Mouse (Mus musculus) forebrain, embryonic 12.5 days (tissue): Measurements from ENCODE around the gene Brap. TPM values are rescaled to one million over a fixed set of nuclear protein-coding genes. Genes with fewer than 3 reads are reported as not detected.

Experiments
- ATAC-seq: fragments of 200-750 bp; cut with Nextera tagmentation; 2 replicates; pipeline ENCODE4 v1.8.0; 2017; ENCODE audit warnings: moderate TSS enrichment; ENCODE audit not compliant: low FRiP score
- H3K27ac ChIP-seq: fragments of 300-500 bp; sonication (generic); 2 replicates; pipeline ENCODE4 v1.5.1; 2016; ENCODE audit warnings: mild to moderate bottlenecking
- H3K27me3 ChIP-seq: fragments of 300-500 bp; sonication (generic); 2 replicates; pipeline ENCODE4 v1.6.1; 2016; ENCODE audit warnings: mild to moderate bottlenecking
- H3K36me3 ChIP-seq: fragments of 300-500 bp; sonication (generic); replicated peaks from 2 replicates; pipeline ENCODE4 v1.6.1; 2016; ENCODE audit warnings: mild to moderate bottlenecking
- H3K4me1 ChIP-seq: fragments of 300-500 bp; sonication (generic); 2 replicates; pipeline ENCODE4 v1.6.1; 2016
- H3K4me2 ChIP-seq: fragments of 300-500 bp; sonication (generic); 2 replicates; pipeline ENCODE4 v1.6.1; 2016; ENCODE audit warnings: mild to moderate bottlenecking, moderate library complexity
- H3K4me3 ChIP-seq: fragments of 300-500 bp; sonication (generic); replicated peaks from 2 replicates; pipeline ENCODE4 v1.5.1; 2016; ENCODE audit warnings: mild to moderate bottlenecking
- H3K9ac ChIP-seq: fragments of 300-500 bp; sonication (generic); 2 replicates; pipeline ENCODE4 v1.6.1; 2016; ENCODE audit warnings: mild to moderate bottlenecking
- H3K9me3 ChIP-seq: fragments of 300-500 bp; sonication (generic); 2 replicates; pipeline ENCODE4 v1.6.1; 2016
- WGBS: fragments of 180-500 bp; shearing (Covaris S2); methylation state at CpG from one replicate; pipeline ENCODE4 v1.1.7; 2016; 5-methylcytosine and 5-hydroxymethylcytosine counted together
- polyA plus RNA-seq: library from polyadenylated mRNA; unstranded; fragments of >200 nt; fragmentation: Nextera tagmentation; extraction: Ambion mirVana; gene quantifications from 2 replicates; pipeline ENCODE4 v1.2.1, GENCODE M21; 2016

Brap gene
- polyA plus RNA-seq, 1 experiment from 2014 or later: 45.2 TPM

DNA sequence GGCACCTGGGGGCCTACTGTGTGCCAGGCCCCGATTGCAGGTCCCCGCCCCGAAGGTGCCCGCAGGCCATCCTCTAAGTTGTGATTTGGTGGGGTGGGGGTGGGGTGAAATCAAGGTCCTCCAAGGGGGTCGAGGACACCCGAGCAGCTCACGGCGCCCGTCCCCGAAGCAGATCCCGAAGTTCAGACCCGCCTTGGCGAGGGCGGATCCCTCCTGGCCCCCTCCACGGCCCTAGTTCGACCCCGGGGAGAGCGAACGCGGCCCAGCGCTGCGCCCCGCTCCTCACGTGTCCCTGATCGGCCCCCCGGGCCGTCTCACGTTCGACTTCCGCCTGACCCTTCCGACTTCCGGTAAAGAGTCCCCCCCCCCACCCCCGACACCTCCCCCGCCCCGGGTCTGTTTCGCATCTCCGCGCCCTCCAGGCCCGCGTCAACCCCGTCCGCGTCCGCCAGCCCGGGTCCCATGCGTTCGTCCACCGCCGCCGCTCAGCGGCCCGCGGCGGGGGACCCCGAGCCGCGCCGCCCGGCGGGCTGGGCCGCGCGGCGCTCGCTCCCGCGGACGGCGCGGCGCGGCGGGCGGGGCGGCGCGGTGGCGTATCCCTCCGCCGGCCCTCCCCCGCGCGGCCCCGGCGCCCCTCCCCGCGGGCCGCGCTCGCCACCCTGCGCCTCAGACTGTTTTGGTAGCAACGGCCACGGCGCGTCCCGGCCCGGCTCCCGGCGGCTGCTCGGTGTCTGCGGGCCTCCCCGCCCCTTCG lies 51.0 kb downstream of the Brap start, which contains the start of gene Atxn2:
Gene Atxn2 (plus strand): TSS at position 164 of the 754 bp plus-strand sequence.
- peak within 1 kb of the TSS; percentile 98 for H3K27ac ChIP-seq
- H3K9ac ChIP-seq: peak within 1 kb of the TSS; percentile 99
- peak; percentile 79 for ATAC-seq
- peak within 1 kb of the TSS; percentile 87 for H3K4me2 ChIP-seq
- peak within 1 kb of the TSS; percentile 99 for H3K4me3 ChIP-seq
- H3K9me3 ChIP-seq: no peaks in the 10 kb centered on the region
- no peaks in the 10 kb centered on the region for H3K27me3 ChIP-seq
- H3K4me1 ChIP-seq: peaks cover 36% of the 10 kb centered on the region
- 2% methylated on average over 44 of the region's 103 CpGs for WGBS
- H3K36me3 ChIP-seq: 0 out of 2 replicates have a peak, but pooled peaks cover 2% of the 10 kb centered on the region

DNA sequence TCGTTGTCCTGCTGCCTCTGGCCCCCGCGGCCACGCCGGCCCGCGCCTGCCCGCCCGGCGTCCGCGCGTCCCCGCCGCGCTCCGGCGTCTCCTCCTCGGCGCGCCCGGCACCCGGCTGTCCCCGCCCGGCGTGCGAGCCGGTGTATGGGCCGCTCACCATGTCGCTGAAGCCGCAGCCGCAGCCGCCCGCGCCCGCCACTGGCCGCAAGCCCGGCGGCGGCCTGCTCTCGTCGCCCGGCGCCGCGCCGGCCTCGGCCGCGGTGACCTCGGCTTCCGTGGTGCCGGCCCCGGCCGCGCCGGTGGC lies 51.5 kb downstream of the Brap start:
- Histone ChIP-seq H3K27ac (peak overlapping the region; percentile 98), H3K4me3 (peak overlapping the region; percentile 99), H3K27me3 (no peaks in the 10 kb centered on the region), H3K4me2 (peak overlapping the region; percentile 77), H3K4me1 (peaks cover 40% of the 10 kb centered on the region), H3K9ac (peak overlapping the region; percentile 99), H3K9me3 (no peaks in the 10 kb centered on the region), H3K36me3 (0 out of 2 replicates have a peak, but pooled peaks cover 2% of the 10 kb centered on the region)
- under 1% methylated on average over 27 of the region's 57 CpGs for WGBS
- ATAC-seq: peak; percentile 69

DNA sequence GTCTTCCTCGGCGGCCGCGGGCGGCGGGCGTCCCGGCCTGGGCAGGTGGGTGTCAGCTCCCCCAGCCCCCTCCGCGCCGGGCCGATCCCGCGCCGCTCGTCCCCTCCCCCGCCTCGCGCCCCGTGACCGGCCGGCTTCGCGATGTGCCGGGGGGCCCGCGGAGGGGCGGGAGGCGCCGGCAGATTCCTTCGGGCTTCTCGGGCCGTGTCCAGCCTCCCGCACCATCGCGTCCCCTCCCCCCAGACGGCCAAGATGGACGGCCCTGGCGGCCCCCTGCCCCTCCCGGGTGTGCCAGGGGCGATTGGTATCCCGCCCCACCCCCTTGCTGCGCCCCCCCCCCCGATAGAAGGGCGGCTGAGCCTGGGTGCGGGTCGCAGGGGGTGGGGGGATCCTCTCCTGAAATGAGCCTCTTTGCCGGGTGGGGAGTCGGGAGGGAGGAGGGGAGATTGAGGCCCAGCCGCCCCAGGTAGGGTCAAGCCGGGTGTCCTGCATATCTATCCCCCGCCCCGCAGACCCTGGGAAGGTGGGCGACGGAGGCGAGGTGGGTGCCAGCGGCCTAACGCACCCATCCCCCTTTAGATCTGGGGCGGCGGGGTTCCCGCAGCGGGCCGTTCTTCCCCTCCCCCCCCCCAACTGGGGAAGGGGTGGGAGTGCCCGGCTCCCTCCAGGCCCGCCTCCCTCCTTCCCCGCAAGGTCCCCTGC lies 52.0 kb downstream of the Brap start:
- WGBS: under 1% methylated on average over 44 of the region's 66 CpGs
- Histone ChIP-seq H3K4me2 (peak overlapping the region; percentile 77), H3K4me1 (peaks cover 40% of the 10 kb centered on the region), H3K27ac (peak overlapping the region; percentile 98), H3K4me3 (peak overlapping the region; percentile 99), H3K27me3 (no peaks in the 10 kb centered on the region), H3K9me3 (no peaks in the 10 kb centered on the region), H3K9ac (peak overlapping the region; percentile 99), H3K36me3 (0 out of 2 replicates have a peak, but pooled peaks cover 4% of the 10 kb centered on the region)
- peak; percentile 70 for ATAC-seq

DNA sequence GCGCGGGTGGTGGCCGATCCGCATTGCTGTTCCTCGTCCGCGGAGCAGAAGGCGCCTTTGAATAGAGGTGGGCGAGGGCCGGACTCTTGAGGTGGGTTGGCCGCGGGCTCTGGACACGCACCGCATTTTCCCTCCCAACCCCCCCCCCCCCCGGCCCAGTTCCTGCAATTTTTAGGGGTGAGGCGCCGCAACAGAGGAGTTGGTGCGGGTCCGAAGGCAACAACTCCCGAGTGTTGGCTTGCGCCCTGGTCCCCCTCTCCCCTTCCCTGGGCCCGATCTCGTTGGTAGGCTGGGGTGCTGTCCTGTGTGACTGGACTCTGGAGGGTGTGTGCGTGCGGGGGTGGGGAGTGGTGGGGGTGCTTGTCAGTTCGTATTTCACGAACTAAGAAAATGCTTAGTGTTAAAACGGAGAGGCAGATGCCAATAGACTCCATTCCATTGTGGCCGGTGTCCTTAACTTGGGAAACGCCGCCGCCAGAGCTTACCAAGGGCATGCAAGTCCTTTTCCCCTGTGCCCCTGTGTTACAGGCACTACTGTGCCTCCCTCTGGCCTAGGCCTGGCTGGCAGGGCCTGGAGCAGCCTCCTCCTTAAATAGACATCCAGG lies 52.7 kb downstream of the Brap start:
- Histone ChIP-seq H3K9ac (peak overlapping the region; percentile 99), H3K9me3 (no peaks in the 10 kb centered on the region), H3K27ac (peak overlapping the region; percentile 98), H3K27me3 (no peaks in the 10 kb centered on the region), H3K4me1 (peaks cover 40% of the 10 kb centered on the region), H3K36me3 (0 out of 2 replicates have a peak, but pooled peaks cover 10% of the 10 kb centered on the region), H3K4me2 (peak overlapping the region; percentile 77), H3K4me3 (peak overlapping the region; percentile 99)
- 1% methylated on average over 24 of the region's 32 CpGs for WGBS
- peak; percentile 22; the same call in 1 of the 2 replicates for ATAC-seq

DNA sequence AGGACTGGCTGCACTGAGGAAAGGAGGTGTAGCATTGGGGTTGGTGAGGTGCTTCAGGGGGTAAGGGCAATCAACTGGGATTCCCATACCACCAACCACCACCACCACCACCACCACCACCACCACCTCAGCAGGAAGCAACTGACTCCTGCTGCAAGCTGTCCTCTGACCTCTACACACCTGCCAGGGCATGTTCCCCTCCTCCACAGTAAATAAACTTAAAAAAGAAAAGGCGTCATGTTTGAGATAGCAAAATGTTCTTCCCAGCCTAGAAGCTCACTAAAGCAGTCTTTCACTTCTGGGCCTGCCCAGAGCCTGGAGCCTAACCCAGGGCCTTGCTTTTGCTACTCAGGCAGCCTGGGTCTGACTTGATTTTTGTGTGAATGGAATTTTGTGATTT lies 54.0 kb downstream of the Brap start:
- 88% methylated on average over 1 of the region's 1 CpGs for WGBS
- Histone ChIP-seq H3K4me1 (peaks cover 50% of the 10 kb centered on the region), H3K36me3 (0 out of 2 replicates have a peak, but pooled peaks cover 11% of the 10 kb centered on the region), H3K27me3 (no peaks in the 10 kb centered on the region), H3K27ac (no peak overlapping the region), H3K4me3 (peak overlapping the region; percentile 99; the same call in 1 of the 2 replicates), H3K4me2 (peak overlapping the region; percentile 77), H3K9ac (no peak overlapping the region), H3K9me3 (no peaks in the 10 kb centered on the region)
- no peak for ATAC-seq

DNA sequence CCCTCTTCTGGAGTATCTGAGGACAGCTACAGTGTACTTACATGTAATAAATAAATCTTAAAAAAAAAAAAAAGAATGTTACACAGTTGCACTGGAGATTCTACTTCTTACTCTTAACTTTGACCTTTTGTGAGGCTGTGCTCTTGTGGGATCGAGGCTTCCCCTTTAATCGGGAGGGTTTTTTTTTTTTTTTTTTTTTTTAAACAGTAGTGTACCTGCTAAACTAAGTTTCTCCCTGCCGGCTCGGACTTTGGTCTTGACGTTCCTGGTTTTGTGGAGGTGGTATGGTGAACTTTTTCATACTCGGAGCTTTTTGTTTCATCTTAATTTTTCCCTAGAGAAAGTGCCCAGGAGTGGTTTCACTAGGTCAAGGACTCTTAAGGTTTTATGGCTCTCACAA lies 54.6 kb downstream of the Brap start:
- H3K4me2 ChIP-seq: no peak overlapping the region
- no peak for ATAC-seq

DNA sequence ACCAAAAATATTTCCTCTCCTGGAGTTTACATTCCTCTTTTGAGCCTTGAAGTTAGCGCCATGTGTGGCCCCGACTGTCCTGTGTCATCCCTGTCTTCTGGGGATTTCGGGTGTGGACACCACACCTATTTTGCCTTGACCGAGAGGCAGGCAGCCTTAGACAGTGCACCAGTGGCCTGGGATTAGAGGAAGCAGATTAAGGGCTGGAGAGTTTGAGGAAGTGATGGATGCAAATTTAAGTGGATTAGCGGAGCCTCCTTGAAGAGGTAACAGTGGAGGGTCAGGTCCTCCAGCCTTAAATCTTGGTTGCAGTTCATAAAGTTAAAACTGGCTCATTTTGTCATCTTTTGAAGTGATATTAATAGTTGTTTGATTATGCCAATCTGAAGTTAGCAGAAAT lies 58.1 kb downstream of the Brap start:
- no peak overlapping the region for H3K9ac ChIP-seq
- WGBS: 86% methylated on average over 5 of the region's 5 CpGs
- ATAC-seq: no peak
- 0 out of 2 replicates have a peak, but pooled peaks cover 11% of the 10 kb centered on the region for H3K36me3 ChIP-seq
- H3K9me3 ChIP-seq: no peaks in the 10 kb centered on the region
- no peak overlapping the region for H3K4me3 ChIP-seq
- H3K27me3 ChIP-seq: no peaks in the 10 kb centered on the region
- H3K4me1 ChIP-seq: peaks cover 55% of the 10 kb centered on the region
- H3K4me2 ChIP-seq: no peak overlapping the region
- no peak overlapping the region for H3K27ac ChIP-seq

More for the DNA sequence above, 54.6 kb downstream of the Brap start:
- 0 out of 2 replicates have a peak, but pooled peaks cover 11% of the 10 kb centered on the region for H3K36me3 ChIP-seq
- no peaks in the 10 kb centered on the region for H3K27me3 ChIP-seq
- no peak overlapping the region for H3K4me3 ChIP-seq
- H3K4me1 ChIP-seq: peaks cover 53% of the 10 kb centered on the region
- WGBS: 90% methylated on average over 6 of the region's 6 CpGs
- no peak overlapping the region for H3K27ac ChIP-seq
- H3K9ac ChIP-seq: no peak overlapping the region
- no peaks in the 10 kb centered on the region for H3K9me3 ChIP-seq

DNA sequence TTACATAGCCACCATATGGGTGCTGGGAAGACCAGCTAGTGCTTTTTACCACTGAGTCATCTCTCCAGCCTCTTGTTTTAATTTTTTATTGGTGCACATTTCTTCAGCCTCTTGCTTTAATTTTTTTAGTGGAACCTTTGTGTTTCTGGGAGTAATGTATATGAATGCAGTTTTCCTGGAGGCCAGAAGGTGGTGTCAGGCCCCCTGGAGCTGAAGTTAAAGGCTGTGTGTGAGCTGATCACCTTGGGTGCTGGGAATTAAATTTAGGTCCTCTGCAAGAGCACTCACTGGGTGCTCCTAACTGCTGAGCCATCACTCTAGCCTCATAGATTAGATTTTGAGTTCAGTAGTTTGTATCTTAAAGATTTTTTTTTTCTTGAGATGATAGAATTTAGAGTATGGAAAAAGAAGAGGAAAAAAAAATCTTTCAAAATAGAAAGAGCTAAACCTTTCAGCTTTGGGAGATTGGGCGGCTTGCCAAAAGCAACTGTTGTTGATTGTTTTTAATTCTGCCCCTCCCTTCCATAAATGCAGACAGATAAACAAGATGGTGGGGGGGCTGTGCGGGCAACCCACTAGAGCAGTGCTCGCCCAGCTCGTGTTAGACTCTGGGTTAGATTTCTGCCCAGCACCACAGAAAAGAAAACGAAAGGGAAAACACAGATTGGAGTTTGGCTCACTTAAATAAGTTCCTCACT lies 60.7 kb downstream of the Brap start:
- peaks cover 32% of the 10 kb centered on the region for H3K4me1 ChIP-seq
- no peak overlapping the region for H3K4me3 ChIP-seq
- no peaks in the 10 kb centered on the region for H3K9me3 ChIP-seq
- 0 out of 2 replicates have a peak, but pooled peaks cover 8% of the 10 kb centered on the region for H3K36me3 ChIP-seq
- no peak overlapping the region for H3K9ac ChIP-seq
- ATAC-seq: no peak
- H3K27me3 ChIP-seq: no peaks in the 10 kb centered on the region
- H3K27ac ChIP-seq: no peak overlapping the region
- WGBS: 88% methylated on average over 5 of the region's 5 CpGs
- no peak overlapping the region for H3K4me2 ChIP-seq

DNA sequence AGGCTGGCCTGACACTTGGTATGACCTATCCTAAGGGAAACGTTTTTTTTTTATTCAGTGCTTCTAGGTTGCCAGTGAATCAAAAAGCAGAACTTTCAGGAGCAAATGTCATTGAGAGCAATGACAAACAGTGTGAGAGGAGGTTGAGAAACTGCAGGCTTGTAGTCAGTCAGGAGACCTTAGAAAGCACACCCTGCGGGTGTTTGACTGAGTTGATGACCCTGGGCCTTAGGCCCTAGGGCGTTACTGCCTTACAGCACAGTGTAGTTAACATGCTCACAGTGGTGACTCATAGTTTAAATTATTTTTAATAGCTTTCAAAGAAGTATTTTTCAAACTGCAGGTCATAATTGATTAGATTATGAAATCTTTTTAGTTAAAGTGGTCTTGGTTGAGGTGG lies 61.5 kb downstream of the Brap start:
- Histone ChIP-seq H3K27ac (no peak overlapping the region), H3K4me2 (no peak overlapping the region), H3K9ac (no peak overlapping the region), H3K9me3 (no peaks in the 10 kb centered on the region), H3K36me3 (0 out of 2 replicates have a peak, but pooled peaks cover 8% of the 10 kb centered on the region), H3K4me3 (no peak overlapping the region), H3K4me1 (peaks cover 24% of the 10 kb centered on the region; the same call in 1 of the 2 replicates), H3K27me3 (no peaks in the 10 kb centered on the region)
- 90% methylated on average over 3 of the region's 3 CpGs for WGBS
- ATAC-seq: no peak

DNA sequence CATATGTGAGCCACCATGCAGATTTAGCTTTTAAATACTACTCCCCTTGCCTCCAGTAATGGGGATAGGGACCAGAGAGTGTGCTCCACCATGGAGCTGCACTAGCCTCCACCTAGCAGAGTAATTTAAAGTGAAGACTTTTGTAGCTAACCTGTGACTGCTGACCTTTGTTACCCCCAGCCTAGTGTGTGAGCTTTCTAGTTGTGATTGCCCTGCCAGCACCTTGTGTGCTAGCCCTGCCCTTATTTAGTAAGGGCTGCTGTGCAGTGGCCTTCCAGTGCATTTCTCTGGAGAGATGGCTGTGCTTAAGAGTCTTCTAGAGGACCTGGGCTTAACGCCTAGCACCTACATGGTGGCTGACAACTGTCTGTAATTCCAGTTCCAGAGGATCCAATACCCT lies 64.3 kb downstream of the Brap start:
- H3K36me3 ChIP-seq: peaks cover 5% of the 10 kb centered on the region; the same call in 1 of the 2 replicates
- WGBS: 92% methylated on average over 1 of the region's 1 CpGs
- ATAC-seq: no peak
- no peak overlapping the region for H3K4me2 ChIP-seq
- H3K27ac ChIP-seq: no peak overlapping the region
- H3K4me1 ChIP-seq: peaks cover 12% of the 10 kb centered on the region; the same call in 1 of the 2 replicates
- H3K4me3 ChIP-seq: no peak overlapping the region
- H3K9ac ChIP-seq: no peak overlapping the region
- no peaks in the 10 kb centered on the region for H3K9me3 ChIP-seq
- H3K27me3 ChIP-seq: no peaks in the 10 kb centered on the region

DNA sequence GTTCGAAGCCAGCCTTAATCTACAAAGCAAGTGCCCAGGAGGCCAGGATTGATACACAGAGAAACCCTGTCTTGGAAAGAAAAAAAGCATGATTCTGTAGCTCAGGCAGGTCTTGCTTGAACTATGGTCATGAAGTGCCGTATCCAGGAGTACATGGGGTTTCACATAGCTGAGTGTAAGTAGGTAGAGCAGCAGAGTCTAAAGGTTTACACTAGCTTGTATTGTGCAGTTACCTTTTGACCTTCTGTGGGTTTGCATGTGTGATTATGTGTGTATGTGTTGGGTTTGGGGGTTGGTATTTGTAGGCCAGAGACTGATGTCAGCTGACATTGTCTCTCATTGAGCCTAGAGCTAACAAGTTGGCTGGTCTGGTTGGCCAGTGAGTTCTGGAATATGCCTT lies 69.7 kb downstream of the Brap start:
- Histone ChIP-seq H3K4me2 (no peak overlapping the region), H3K27ac (no peak overlapping the region), H3K9me3 (no peaks in the 10 kb centered on the region), H3K4me3 (no peak overlapping the region), H3K27me3 (no peaks in the 10 kb centered on the region), H3K36me3 (peaks cover 16% of the 10 kb centered on the region), H3K4me1 (no peaks in the 10 kb centered on the region), H3K9ac (no peak overlapping the region)
- 96% methylated on average over 2 of the region's 2 CpGs for WGBS
- no peak for ATAC-seq

DNA sequence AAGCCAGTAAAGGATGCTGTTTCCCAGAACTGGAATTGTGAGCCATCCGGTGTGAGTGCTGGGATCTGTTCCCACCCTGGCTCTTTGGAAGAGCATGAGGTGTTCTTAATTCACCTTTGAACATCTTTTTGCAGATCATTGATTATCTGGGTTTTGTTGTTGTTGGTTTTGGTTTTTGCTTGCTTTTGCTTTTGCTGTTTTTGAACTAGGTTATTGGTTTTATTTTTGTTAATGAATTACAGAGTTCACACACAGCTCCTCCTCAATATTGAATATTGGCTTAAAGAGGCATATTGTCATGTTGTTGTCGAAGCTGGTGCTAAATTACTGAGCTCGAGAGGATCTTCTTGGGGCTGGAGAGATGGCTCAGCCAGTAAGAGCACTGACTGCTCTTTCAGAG lies 76.3 kb downstream of the Brap start:
- no peak for ATAC-seq
- 98% methylated on average over 3 of the region's 3 CpGs for WGBS
- Histone ChIP-seq H3K4me2 (no peak overlapping the region), H3K4me1 (no peaks in the 10 kb centered on the region), H3K4me3 (no peak overlapping the region), H3K9me3 (no peaks in the 10 kb centered on the region), H3K9ac (no peak overlapping the region), H3K27me3 (no peaks in the 10 kb centered on the region), H3K27ac (no peak overlapping the region), H3K36me3 (peaks cover 15% of the 10 kb centered on the region)
